Mouse (Mus musculus) natural killer cell, adult 2 months (primary cell): ENCODE measurements around the gene Stk39.

Experiments used
- DNase-seq, 2 experiments: peaks; one replicate each; pipeline ENCODE4 v3.0.0; 2022; ENCODE audit warnings: low spot score in 2 of 2

The Stk39 gene

GRCm38 (mm10) chr2:68471759-68472550 is at the start of gene Stk39:
Stk39 (minus strand) TSS chr2:68472268.
- peak; percentile 17 to 27 for DNase-seq

GRCm38 (mm10) chr2:68515409-68515808 is 43.3 kb upstream of the Stk39 start:
- DNase-seq: no peak

- DNase-seq: no peak
Measured at GRCm38 (mm10) chr2:68503202-68503601, 31.1 kb upstream of the Stk39 start.

- DNase-seq: no peak
Measured at GRCm38 (mm10) chr2:68502734-68503133, 30.7 kb upstream of the Stk39 start.

GRCm38 (mm10) chr2:68502236-68502635 is 30.2 kb upstream of the Stk39 start:
- no peak for DNase-seq

GRCm38 (mm10) chr2:68486275-68486674 is 14.2 kb upstream of the Stk39 start:
- DNase-seq: no peak

- DNase-seq: peak; percentile 4 to 7
Measured at GRCm38 (mm10) chr2:68485141-68485540, 13.1 kb upstream of the Stk39 start.

GRCm38 (mm10) chr2:68482896-68483295 is 10.8 kb upstream of the Stk39 start:
- no peak for DNase-seq

GRCm38 (mm10) chr2:68479823-68480222 is 7.8 kb upstream of the Stk39 start:
- DNase-seq: no peak

- no peak for DNase-seq
Measured at GRCm38 (mm10) chr2:68472921-68473320, 853 bp upstream of the Stk39 start.

- no peak for DNase-seq
Measured at GRCm38 (mm10) chr2:68472551-68472910, 463 bp upstream of the Stk39 start.

- peak; percentile 28 to 39 for DNase-seq
Measured at GRCm38 (mm10) chr2:68470891-68471758, 943 bp downstream of the Stk39 start.

GRCm38 (mm10) chr2:68469491-68469890 is 2.6 kb downstream of the Stk39 start:
- no peak for DNase-seq

GRCm38 (mm10) chr2:68468698-68469097 is 3.4 kb downstream of the Stk39 start:
- no peak for DNase-seq

GRCm38 (mm10) chr2:68468259-68468658 is 3.8 kb downstream of the Stk39 start:
- DNase-seq: no peak

- no peak for DNase-seq
Measured at GRCm38 (mm10) chr2:68467085-68467978, 4.7 kb downstream of the Stk39 start.

GRCm38 (mm10) chr2:68466124-68467070 is 5.7 kb downstream of the Stk39 start:
- DNase-seq: peak; percentile 49 to 50

GRCm38 (mm10) chr2:68465266-68466123 is 6.6 kb downstream of the Stk39 start:
- DNase-seq: no peak

GRCm38 (mm10) chr2:68464456-68464855 is 7.6 kb downstream of the Stk39 start:
- no peak for DNase-seq

- DNase-seq: no peak
Measured at GRCm38 (mm10) chr2:68463801-68464200, 8.3 kb downstream of the Stk39 start.
